Mouse (Mus musculus) limb, embryonic 12.5 days (tissue): ENCODE data around the gene Olfr1366. TPM values are rescaled to one million over a fixed set of nuclear protein-coding genes. Genes with fewer than 3 reads are reported as not detected.

ENCODE experiments used
- ATAC-seq: fragments of 200-750 bp; cut with Nextera tagmentation; 2 replicates; pipeline ENCODE4 v1.8.0; 2017; ENCODE audit warnings: low read depth, moderate TSS enrichment; ENCODE audit not compliant: insufficient number of reproducible peaks, insufficient read depth, low FRiP score, low TSS enrichment
- H3K27ac ChIP-seq: fragments of 300-500 bp; sonication (generic); 2 replicates; pipeline ENCODE4 v1.5.1; 2016; ENCODE audit warnings: mild to moderate bottlenecking, moderate library complexity
- H3K27me3 ChIP-seq: fragments of 300-500 bp; sonication (generic); 2 replicates; pipeline ENCODE4 v1.6.1; 2016; ENCODE audit warnings: mild to moderate bottlenecking, moderate library complexity
- H3K36me3 ChIP-seq: fragments of 300-500 bp; sonication (generic); 2 replicates; pipeline ENCODE4 v1.6.1; 2016; ENCODE audit warnings: mild to moderate bottlenecking, moderate library complexity
- H3K4me1 ChIP-seq: fragments of 300-500 bp; sonication (generic); replicated peaks from 2 replicates; pipeline ENCODE4 v1.6.1; 2016
- H3K4me2 ChIP-seq: fragments of 300-500 bp; sonication (generic); 2 replicates; pipeline ENCODE4 v1.6.1; 2016; ENCODE audit warnings: mild to moderate bottlenecking, moderate library complexity
- H3K4me3 ChIP-seq: fragments of 300-500 bp; sonication (generic); replicated peaks from 2 replicates; pipeline ENCODE4 v1.5.1; 2016; ENCODE audit warnings: mild to moderate bottlenecking
- H3K9ac ChIP-seq: fragments of 300-500 bp; sonication (generic); replicated peaks from 2 replicates; pipeline ENCODE4 v1.6.1; 2016; ENCODE audit warnings: mild to moderate bottlenecking, moderate library complexity
- H3K9me3 ChIP-seq: fragments of 300-500 bp; sonication (generic); 2 replicates; pipeline ENCODE4 v1.6.1; 2016; ENCODE audit warnings: mild to moderate bottlenecking, moderate library complexity
- WGBS: fragments of 180-500 bp; shearing (Covaris S2); methylation state at CpG from one replicate; pipeline ENCODE4 v1.1.7; 2016; 5-methylcytosine and 5-hydroxymethylcytosine counted together
- polyA plus RNA-seq: library from polyadenylated mRNA; unstranded; fragments of >200 nt; fragmentation: Nextera tagmentation; extraction: Ambion mirVana; gene quantifications from 2 replicates; pipeline ENCODE4 v1.2.1, GENCODE M21; 2016

Olfr1366 gene
- polyA plus RNA-seq, 1 experiment from 2014 or later = 0.18 TPM

GRCm38 (mm10) chr13:21495080-21495479 is 47.5 kb downstream of the Olfr1366 start, which contains the start of gene AK157302:
AK157302 (plus strand) TSS chr13:21495223.
- no peak within 1 kb of the TSS for H3K9ac ChIP-seq
- H3K4me2 ChIP-seq = no peak within 1 kb of the TSS
- no peak for ATAC-seq
- no peaks in the 10 kb centered on the region for H3K4me1 ChIP-seq
- H3K4me3 ChIP-seq = no peak within 1 kb of the TSS
- H3K27me3 ChIP-seq = no peaks in the 10 kb centered on the region
- no peaks in the 10 kb centered on the region for H3K36me3 ChIP-seq
- 94% methylated on average over 21 of the region's 21 CpGs for WGBS
- H3K27ac ChIP-seq = no peak within 1 kb of the TSS
- H3K9me3 ChIP-seq = no peaks in the 10 kb centered on the region

GRCm38 (mm10) chr13:21492847-21493246 is 49.8 kb downstream of the Olfr1366 start:
- Histone ChIP-seq H3K36me3 (no peaks in the 10 kb centered on the region), H3K9ac (no peak overlapping the region), H3K4me2 (no peak overlapping the region), H3K27ac (no peak overlapping the region), H3K4me3 (no peak overlapping the region), H3K4me1 (no peaks in the 10 kb centered on the region), H3K9me3 (no peaks in the 10 kb centered on the region), H3K27me3 (no peaks in the 10 kb centered on the region)
- no peak for ATAC-seq
- 94% methylated on average over 5 of the region's 5 CpGs for WGBS

GRCm38 (mm10) chr13:21486881-21487280 is 55.7 kb downstream of the Olfr1366 start:
- Histone ChIP-seq H3K9me3 (peaks cover 4% of the 10 kb centered on the region; the same call in 1 of the 2 replicates), H3K4me2 (no peak overlapping the region), H3K9ac (no peak overlapping the region), H3K27ac (no peak overlapping the region), H3K4me1 (no peaks in the 10 kb centered on the region), H3K27me3 (no peaks in the 10 kb centered on the region), H3K4me3 (no peak overlapping the region), H3K36me3 (peaks cover 7% of the 10 kb centered on the region; the same call in 1 of the 2 replicates)
- no peak for ATAC-seq
- WGBS = 92% methylated on average over 1 of the region's 1 CpGs

Other genes with a start within 250 kb of the Olfr1366 start
- 0.60 and 0.73 TPM in 2 replicates for gene Gpx6, start 230.7 kb downstream of the Olfr1366 start, polyA plus RNA-seq
- not detected in 2 replicates for gene Olfr1367, start 195.9 kb downstream of the Olfr1366 start, polyA plus RNA-seq
- 16.4 and 17.1 TPM in 2 replicates for gene Zscan12, start 180.0 kb downstream of the Olfr1366 start, polyA plus RNA-seq
- 103 and 105 TPM in 2 replicates for gene Zkscan3, start 140.1 kb downstream of the Olfr1366 start, polyA plus RNA-seq
- gene Pgbd1, start 101.8 kb downstream of the Olfr1366 start, polyA plus RNA-seq = 5.0 TPM in 2 replicates
- gene Zscan26, start 89.1 kb downstream of the Olfr1366 start, polyA plus RNA-seq = 31.8 and 36.0 TPM in 2 replicates
- 2.1 TPM in 2 replicates for gene Nkapl, start 74.3 kb downstream of the Olfr1366 start, polyA plus RNA-seq
- gene Zkscan4, start 63.9 kb downstream of the Olfr1366 start, polyA plus RNA-seq = 3.6 and 4.1 TPM in 2 replicates
- not detected in 2 replicates for gene Gm10065, start 63.4 kb downstream of the Olfr1366 start, polyA plus RNA-seq
- 0.42 and 0.48 TPM in 2 replicates for gene AK157302, start 47.6 kb downstream of the Olfr1366 start, polyA plus RNA-seq
- gene Gm11273, start 41.4 kb downstream of the Olfr1366 start, polyA plus RNA-seq = 4.7 and 4.8 TPM in 2 replicates
- 8.4 and 8.7 TPM in 2 replicates for gene Zkscan8, start 11.7 kb downstream of the Olfr1366 start, polyA plus RNA-seq
- gene Olfr1535, start 17.1 kb upstream of the Olfr1366 start, polyA plus RNA-seq = 0.05 TPM in 1 of 2 replicates, not detected in the other
- gene Olfr1364, start 39.0 kb upstream of the Olfr1366 start, polyA plus RNA-seq = not detected in 2 replicates
- not detected in 2 replicates for gene Olfr1362, start 71.2 kb upstream of the Olfr1366 start, polyA plus RNA-seq
- gene Olfr11, start 99.7 kb upstream of the Olfr1366 start, polyA plus RNA-seq = not detected in 2 replicates
- gene Olfr1361, start 120.6 kb upstream of the Olfr1366 start, polyA plus RNA-seq = not detected in 2 replicates
- gene Olfr1360, start 134.6 kb upstream of the Olfr1366 start, polyA plus RNA-seq = not detected in 2 replicates
- not detected in 2 replicates for gene Olfr1359, start 155.3 kb upstream of the Olfr1366 start, polyA plus RNA-seq
- gene Hist1h2bl, start 173.3 kb upstream of the Olfr1366 start, polyA plus RNA-seq = 4.6 and 6.2 TPM in 2 replicates
- gene Hist1h2ai, start 173.6 kb upstream of the Olfr1366 start, polyA plus RNA-seq = 55.1 and 62.4 TPM in 2 replicates
- gene Hist1h3h, start 174.9 kb upstream of the Olfr1366 start, polyA plus RNA-seq = 16.0 and 36.8 TPM in 2 replicates
- 8.4 and 8.9 TPM in 2 replicates for gene Hist1h2bm, start 179.2 kb upstream of the Olfr1366 start, polyA plus RNA-seq
- gene Hist1h4j, start 192.3 kb upstream of the Olfr1366 start, polyA plus RNA-seq = 0.88 and 0.99 TPM in 2 replicates
- gene Hist1h4k, start 207.7 kb upstream of the Olfr1366 start, polyA plus RNA-seq = 5.4 and 11.3 TPM in 2 replicates
- gene Hist1h2ak, start 211.0 kb upstream of the Olfr1366 start, polyA plus RNA-seq = 51.3 and 71.5 TPM in 2 replicates
- 8.0 and 9.8 TPM in 2 replicates for gene Hist1h2bn, start 211.3 kb upstream of the Olfr1366 start, polyA plus RNA-seq
- gene Hist1h1b, start 237.8 kb upstream of the Olfr1366 start, polyA plus RNA-seq = 40.4 and 49.4 TPM in 2 replicates
- 163 and 202 TPM in 2 replicates for gene Hist1h3i, start 240.6 kb upstream of the Olfr1366 start, polyA plus RNA-seq
- gene Hist1h2an, start 244.4 kb upstream of the Olfr1366 start, polyA plus RNA-seq = 16.8 and 19.0 TPM in 2 replicates
- gene Hist1h2bp, start 244.7 kb upstream of the Olfr1366 start, polyA plus RNA-seq = 1.5 and 3.9 TPM in 2 replicates